ENCODE assay signal across 7 mouse cellular contexts in the genomic region with DNA sequence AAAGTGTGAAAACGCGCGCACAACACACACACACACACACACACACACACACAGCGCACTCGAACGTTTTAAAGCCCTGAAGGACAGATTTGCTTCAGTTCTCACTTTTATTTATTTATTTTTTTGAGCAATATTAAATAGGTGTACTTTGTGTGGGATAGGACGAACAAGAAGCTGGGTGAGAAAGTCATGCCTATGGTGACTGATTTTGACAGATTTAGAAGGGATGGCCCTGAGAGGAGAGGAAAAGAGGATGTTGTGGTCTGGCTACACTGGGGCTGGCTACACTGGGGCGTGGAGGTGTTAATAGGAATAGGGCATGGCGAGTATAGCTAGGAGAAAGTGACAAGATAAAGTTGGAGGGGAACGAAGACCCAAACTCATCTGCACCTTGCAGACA. TPM values are rescaled to one million over a fixed set of nuclear protein-coding genes. Genes with fewer than 3 reads are reported as not detected.
A peak's percentile ranks its signal among the peaks of the same experiment; 100 is the strongest.
DNase-seq lines count a peak whose midpoint lies in the region; ATAC-seq and TF ChIP-seq lines count a peak whose summit lies in the region.

No protein-coding gene starts in this region.

- no peak for TF ChIP-seq CTCF in hindbrain, postnatal 0 days (IDR thresholded peaks at IDR 0.05; ENCODE audit: low read depth)

- peak overlapping the region; percentile 87 for H3K9ac ChIP-seq in embryonic facial prominence, embryonic 12.5 days
- peak overlapping the region; percentile 96 for H3K9ac ChIP-seq in hindbrain, postnatal 0 days (replicated peaks; ENCODE audit: low read length)
- H3K9ac ChIP-seq in midbrain, embryonic 13.5 days (replicated peaks) = peak overlapping the region; percentile 99

- H3K4me3 ChIP-seq in embryonic facial prominence, embryonic 12.5 days = peak overlapping the region; percentile 92
- H3K4me3 ChIP-seq in hindbrain, postnatal 0 days (ENCODE audit: low read length) = peak overlapping the region; percentile 94
- peak overlapping the region; percentile 99 for H3K4me3 ChIP-seq in midbrain, embryonic 13.5 days (replicated peaks)

- no peaks in the 10 kb centered on the region for H3K9me3 ChIP-seq in embryonic facial prominence, embryonic 12.5 days
- no peaks in the 10 kb centered on the region for H3K9me3 ChIP-seq in hindbrain, postnatal 0 days (ENCODE audit: low read length)
- H3K9me3 ChIP-seq in midbrain, embryonic 13.5 days = no peaks in the 10 kb centered on the region

- peaks cover 23% of the 10 kb centered on the region for H3K4me1 ChIP-seq in embryonic facial prominence, embryonic 12.5 days
- H3K4me1 ChIP-seq in hindbrain, postnatal 0 days (ENCODE audit: insufficient read depth, low read length) = peaks cover 10% of the 10 kb centered on the region
- peaks cover 30% of the 10 kb centered on the region for H3K4me1 ChIP-seq in midbrain, embryonic 13.5 days (replicated peaks)

- no peaks in the 10 kb centered on the region for H3K36me3 ChIP-seq in embryonic facial prominence, embryonic 12.5 days
- no peaks in the 10 kb centered on the region for H3K36me3 ChIP-seq in hindbrain, postnatal 0 days (ENCODE audit: insufficient read depth, low read length)
- H3K36me3 ChIP-seq in midbrain, embryonic 13.5 days = no peaks in the 10 kb centered on the region

- H3K4me2 ChIP-seq in embryonic facial prominence, embryonic 12.5 days (replicated peaks) = peak overlapping the region; percentile 90
- peak overlapping the region; percentile 68 for H3K4me2 ChIP-seq in hindbrain, postnatal 0 days (ENCODE audit: low read depth, low read length)
- H3K4me2 ChIP-seq in midbrain, embryonic 13.5 days (replicated peaks) = peak overlapping the region; percentile 94

- no peak overlapping the region for H3K27ac ChIP-seq in embryonic facial prominence, embryonic 12.5 days
- peak overlapping the region; percentile 96 for H3K27ac ChIP-seq in hindbrain, postnatal 0 days
- H3K27ac ChIP-seq in midbrain, embryonic 13.5 days = peak overlapping the region; percentile 96

- no peaks in the 10 kb centered on the region for H3K27me3 ChIP-seq in embryonic facial prominence, embryonic 12.5 days
- no peaks in the 10 kb centered on the region for H3K27me3 ChIP-seq in hindbrain, postnatal 0 days (ENCODE audit: insufficient read depth, low read length)
- H3K27me3 ChIP-seq in midbrain, embryonic 13.5 days = no peaks in the 10 kb centered on the region

- WGBS in embryonic facial prominence, embryonic 12.5 days = 57% methylated on average over 10 of the region's 10 CpGs
- WGBS in hindbrain, postnatal 0 days = 51% methylated on average over 10 of the region's 10 CpGs
- 67% methylated on average over 10 of the region's 10 CpGs for WGBS in midbrain, embryonic 13.5 days

- peak; percentile 12 to 18 for DNase-seq in lung, adult 18-20 months
- no peak for DNase-seq in lung, postnatal 14 days
- no peak for DNase-seq in hindbrain, postnatal 0 days (ENCODE audit: low spot score)
- DNase-seq in right cerebral cortex, postnatal 10 days (ENCODE audit: low spot score in 2 of 2) = no peak
- DNase-seq in right cerebral cortex, postnatal 4 days = no peak

- no peak for ATAC-seq in embryonic facial prominence, embryonic 12.5 days (ENCODE audit: insufficient number of reproducible peaks, insufficient read depth, low FRiP score, low TSS enrichment)
- no peak for ATAC-seq in hindbrain, postnatal 0 days
- ATAC-seq in midbrain, embryonic 13.5 days = no peak

RNA-seq across cellular contexts. Expression of a gene that starts 0.4 kb away (rescaled TPM):
- 77.4 and 82.2 TPM in 2 replicates for polyA plus RNA-seq in embryonic facial prominence, embryonic 12.5 days (2016; fragmentation: Nextera tagmentation; extraction: Ambion mirVana)
- 30.1 and 39.6 TPM in 2 replicates for total RNA-seq in hindbrain, postnatal 0 days (2014; rRNA removed)
- polyA plus RNA-seq in hindbrain, postnatal 0 days (2015; fragmentation: Nextera tagmentation; extraction: Ambion mirVana) = 58.3 and 63.3 TPM in 2 replicates
- polyA plus RNA-seq in midbrain, embryonic 13.5 days (2015; fragmentation: Nextera tagmentation; extraction: Ambion mirVana) = 124 and 127 TPM in 2 replicates

Comparison
In these comparisons a context has a peak if more than half of its experiments do, and no peak if none do; other contexts are left out.
1. DNase-seq: peak in lung, adult 18-20 months (2 of 2); none in lung, postnatal 14 days (single experiment), hindbrain, postnatal 0 days (single experiment), right cerebral cortex, postnatal 10 days (0 of 2) and right cerebral cortex, postnatal 4 days (single experiment).
2. Peak in every context shown above with its lines, with median percentiles within 50 percentile points of each other: H3K4me2 ChIP-seq, H3K4me3 ChIP-seq and H3K9ac ChIP-seq.